Mouse (Mus musculus): ENCODE results near the gene Olfr273. TPM values are rescaled to one million over a fixed set of nuclear protein-coding genes. Genes with fewer than 3 reads are reported as not detected.
"Not testable (repeated sequence)": the region's sequence is repeated elsewhere in the genome, so short reads cannot be mapped to it uniquely, and the experiment has no call there.

The Olfr273 gene
- not detected in 2 replicates for polyA plus RNA-seq (2014; fragmentation: Nextera tagmentation; extraction: Ambion mirVana)

DNA sequence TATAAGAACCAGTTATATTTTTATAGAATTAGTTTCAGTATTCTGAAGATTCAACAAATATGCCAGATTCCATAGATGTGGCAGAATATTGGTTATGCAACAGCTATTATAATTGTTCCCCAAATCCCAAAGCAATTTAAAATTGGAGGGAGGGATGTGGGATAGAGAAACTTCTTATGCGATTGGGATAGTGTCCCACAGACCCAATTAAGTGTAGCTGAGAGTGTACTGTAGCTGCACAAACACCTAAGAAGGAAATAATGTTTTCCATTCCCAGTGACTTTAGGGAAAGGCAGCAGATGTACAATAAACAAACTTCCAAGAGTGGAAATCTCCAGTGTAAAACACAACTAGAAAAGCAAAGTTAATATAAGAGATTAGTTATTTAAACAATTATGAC, at the start of gene Olfr273:
TSS of gene Olfr273 (minus strand) at position 101 of the 400 bp plus-strand sequence.
- no peak for ATAC-seq (ENCODE audit: low FRiP score, low TSS enrichment)
- Histone ChIP-seq H3K4me3 (replicated peaks; ENCODE audit: low read depth, low read length) (no peak within 1 kb of the TSS), H3K27me3 (ENCODE audit: control insufficient read depth, insufficient read depth, low read length) (no peaks in the 10 kb centered on the region), H3K9ac (replicated peaks; ENCODE audit: low read length) (no peak within 1 kb of the TSS), H3K36me3 (ENCODE audit: control insufficient read depth, insufficient read depth, low read length) (no peaks in the 10 kb centered on the region), H3K4me1 (ENCODE audit: control insufficient read depth, insufficient read depth, low read length) (no peaks in the 10 kb centered on the region), H3K9me3 (ENCODE audit: control insufficient read depth, low read length) (no peaks in the 10 kb centered on the region), H3K27ac (replicated peaks; ENCODE audit: low read depth, low read length) (no peak within 1 kb of the TSS), H3K4me2 (ENCODE audit: low read length) (no peak within 1 kb of the TSS)
- 68% methylated on average over 1 of the region's 1 CpGs for WGBS
- DNase-seq, result no peak

DNA sequence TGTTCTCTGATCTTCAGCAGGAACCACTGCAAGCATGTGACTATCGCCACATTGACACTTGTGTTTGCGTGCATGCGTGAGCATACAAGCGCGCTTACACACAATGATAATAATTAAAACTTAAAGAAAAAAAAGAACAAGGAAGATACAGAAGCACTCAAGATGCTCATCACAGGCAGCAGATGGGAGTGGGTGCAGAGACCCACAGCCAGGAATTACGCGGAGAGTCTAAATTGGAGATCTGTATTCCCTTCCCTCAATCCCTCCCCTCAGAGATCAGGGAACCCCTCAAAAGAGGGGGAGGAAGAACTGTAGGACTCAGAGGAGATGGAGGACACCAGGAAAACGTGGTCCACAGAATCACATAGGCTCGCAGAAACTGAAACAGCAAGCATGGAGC, 5.1 kb upstream of the Olfr273 start:
- Histone ChIP-seq H3K36me3 (ENCODE audit: control insufficient read depth, insufficient read depth, low read length) (no peaks in the 10 kb centered on the region), H3K4me2 (ENCODE audit: low read length) (no peak overlapping the region), H3K4me3 (replicated peaks; ENCODE audit: low read depth, low read length) (no peak overlapping the region), H3K4me1 (ENCODE audit: control insufficient read depth, insufficient read depth, low read length) (no peaks in the 10 kb centered on the region), H3K9ac (replicated peaks; ENCODE audit: low read length) (no peak overlapping the region), H3K9me3 (ENCODE audit: control insufficient read depth, low read length) (no peaks in the 10 kb centered on the region), H3K27ac (replicated peaks; ENCODE audit: low read depth, low read length) (no peak overlapping the region), H3K27me3 (ENCODE audit: control insufficient read depth, insufficient read depth, low read length) (no peaks in the 10 kb centered on the region)
- 91% methylated on average over 9 of the region's 9 CpGs for WGBS
- no peak for ATAC-seq (ENCODE audit: low FRiP score, low TSS enrichment)
- DNase-seq, result no peak

DNA sequence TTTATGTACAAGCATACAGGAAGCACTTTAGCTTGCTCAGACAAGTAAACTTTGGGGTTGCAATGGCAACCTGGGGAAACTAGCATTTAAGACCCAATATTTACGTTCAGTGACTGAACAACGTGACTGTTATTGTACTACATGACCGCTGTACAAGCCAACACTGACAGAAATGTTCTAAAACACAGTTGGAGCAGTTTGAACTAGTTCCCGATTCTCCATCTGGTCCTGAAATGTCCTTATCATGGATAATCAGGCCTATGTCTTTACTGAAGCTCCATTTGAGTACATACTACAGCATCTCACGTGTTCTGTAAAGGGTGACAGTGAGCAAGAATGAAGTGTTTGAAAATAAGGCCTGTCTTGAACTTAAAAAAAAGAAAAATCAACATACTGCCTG, 9.4 kb downstream of the Olfr273 start:
- DNase-seq (no peak), ATAC-seq (ENCODE audit: low FRiP score, low TSS enrichment) (no peak)
- no peaks in the 10 kb centered on the region for H3K9me3 ChIP-seq (ENCODE audit: control insufficient read depth, low read length)
- 90% methylated on average over 5 of the region's 5 CpGs for WGBS
- H3K4me2 ChIP-seq (ENCODE audit: low read length), result no peak overlapping the region
- no peak overlapping the region for H3K9ac ChIP-seq (replicated peaks; ENCODE audit: low read length)
- H3K4me1 ChIP-seq (ENCODE audit: control insufficient read depth, insufficient read depth, low read length), result no peaks in the 10 kb centered on the region
- no peaks in the 10 kb centered on the region for H3K27me3 ChIP-seq (ENCODE audit: control insufficient read depth, insufficient read depth, low read length)
- no peak overlapping the region for H3K4me3 ChIP-seq (replicated peaks; ENCODE audit: low read depth, low read length)
- no peak overlapping the region for H3K27ac ChIP-seq (replicated peaks; ENCODE audit: low read depth, low read length)
- no peaks in the 10 kb centered on the region for H3K36me3 ChIP-seq (ENCODE audit: control insufficient read depth, insufficient read depth, low read length)

DNA sequence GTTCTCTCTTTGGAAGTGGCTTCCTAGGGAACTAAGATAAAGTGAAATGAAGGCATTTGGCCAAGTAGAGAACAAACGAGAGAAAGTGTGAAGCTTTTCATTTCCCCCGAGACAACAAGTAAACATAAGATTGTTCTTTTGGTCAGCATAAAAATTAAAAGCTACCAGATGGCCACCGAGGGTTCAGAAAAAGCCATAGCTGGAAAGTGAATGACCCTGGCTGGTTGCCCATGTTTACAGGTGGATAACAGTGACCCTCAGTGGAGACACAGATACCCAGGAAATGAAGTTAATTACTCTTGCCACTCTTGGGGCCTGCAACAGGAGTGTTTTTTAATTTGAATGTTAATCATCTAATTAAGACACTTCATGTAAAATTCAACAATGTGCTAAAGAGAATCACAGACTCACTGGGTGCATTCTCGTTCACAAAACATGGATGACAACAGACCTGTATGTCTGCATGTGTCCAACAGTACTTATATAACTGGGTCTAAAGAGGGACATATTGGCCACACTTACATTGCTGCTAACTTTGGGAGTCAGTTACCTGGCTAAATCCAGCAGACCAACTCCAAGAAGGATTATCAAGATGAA, 9.9 kb downstream of the Olfr273 start:
- Histone ChIP-seq H3K9ac (replicated peaks; ENCODE audit: low read length) (no peak overlapping the region), H3K9me3 (ENCODE audit: control insufficient read depth, low read length) (no peaks in the 10 kb centered on the region), H3K4me1 (ENCODE audit: control insufficient read depth, insufficient read depth, low read length) (no peaks in the 10 kb centered on the region), H3K4me3 (replicated peaks; ENCODE audit: low read depth, low read length) (no peak overlapping the region), H3K4me2 (ENCODE audit: low read length) (no peak overlapping the region), H3K36me3 (ENCODE audit: control insufficient read depth, insufficient read depth, low read length) (no peaks in the 10 kb centered on the region), H3K27me3 (ENCODE audit: control insufficient read depth, insufficient read depth, low read length) (no peaks in the 10 kb centered on the region), H3K27ac (replicated peaks; ENCODE audit: low read depth, low read length) (no peak overlapping the region)
- DNase-seq (peak; percentile 55), ATAC-seq (ENCODE audit: low FRiP score, low TSS enrichment) (no peak)
- WGBS, result 64% methylated on average over 4 of the region's 4 CpGs

DNA sequence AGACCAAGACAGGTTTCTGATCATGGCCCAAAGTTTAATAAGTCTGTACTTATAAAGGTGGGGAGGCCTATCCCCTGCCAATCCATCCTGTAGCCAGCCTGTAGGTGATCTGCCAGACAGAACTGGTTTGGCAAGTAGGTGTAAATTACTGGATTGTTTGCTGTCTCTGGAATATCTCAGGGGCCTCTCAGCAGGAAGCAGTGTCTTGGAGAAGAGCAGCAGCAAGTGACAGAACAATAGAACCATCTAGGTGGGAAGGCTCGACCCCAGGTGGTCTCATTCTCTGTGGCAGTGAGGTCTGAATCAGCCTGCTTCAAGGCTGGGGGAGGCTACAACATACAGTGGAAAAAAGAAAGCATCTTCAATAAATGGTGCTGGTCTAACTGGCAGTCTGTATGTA, 13.6 kb downstream of the Olfr273 start:
- not testable (repeated sequence) for H3K27ac ChIP-seq (replicated peaks; ENCODE audit: low read depth, low read length); H3K36me3 ChIP-seq (ENCODE audit: control insufficient read depth, insufficient read depth, low read length); H3K4me1 ChIP-seq (ENCODE audit: control insufficient read depth, insufficient read depth, low read length); H3K4me2 ChIP-seq (ENCODE audit: low read length); ATAC-seq (ENCODE audit: low FRiP score, low TSS enrichment); H3K9ac ChIP-seq (replicated peaks; ENCODE audit: low read length); H3K9me3 ChIP-seq (ENCODE audit: control insufficient read depth, low read length); H3K4me3 ChIP-seq (replicated peaks; ENCODE audit: low read depth, low read length); DNase-seq; H3K27me3 ChIP-seq (ENCODE audit: control insufficient read depth, insufficient read depth, low read length)
- 31% methylated on average over 1 of the region's 1 CpGs for WGBS

DNA sequence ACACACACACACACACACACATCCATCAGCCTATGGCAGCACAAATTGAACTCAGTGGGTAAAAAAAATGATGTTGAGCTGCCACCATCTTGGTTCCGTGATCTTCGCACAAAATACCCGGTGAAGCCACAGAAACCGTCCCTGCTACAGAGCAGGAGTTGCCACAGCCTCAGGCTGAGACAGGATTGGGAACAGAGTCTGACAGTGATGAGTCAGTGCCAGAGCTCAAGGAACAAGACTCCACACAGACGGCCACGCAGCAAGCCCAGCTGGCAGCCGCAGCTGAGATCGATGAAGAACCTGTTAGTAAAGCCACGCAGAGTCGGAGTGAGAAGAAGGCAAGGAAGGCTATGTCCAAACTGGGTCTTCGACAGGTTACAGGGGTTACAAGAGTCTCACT, 37.7 kb downstream of the Olfr273 start:
- no peak overlapping the region for H3K4me2 ChIP-seq (ENCODE audit: low read length)
- no peaks in the 10 kb centered on the region for H3K4me1 ChIP-seq (ENCODE audit: control insufficient read depth, insufficient read depth, low read length)
- DNase-seq (no peak), ATAC-seq (ENCODE audit: low FRiP score, low TSS enrichment) (no peak)
- no peaks in the 10 kb centered on the region for H3K36me3 ChIP-seq (ENCODE audit: control insufficient read depth, insufficient read depth, low read length)
- no peak overlapping the region for H3K4me3 ChIP-seq (replicated peaks; ENCODE audit: low read depth, low read length)
- 96% methylated on average over 11 of the region's 11 CpGs for WGBS
- H3K27ac ChIP-seq (replicated peaks; ENCODE audit: low read depth, low read length), result no peak overlapping the region
- H3K9me3 ChIP-seq (ENCODE audit: control insufficient read depth, low read length), result no peaks in the 10 kb centered on the region
- H3K9ac ChIP-seq (replicated peaks; ENCODE audit: low read length), result no peak overlapping the region
- no peaks in the 10 kb centered on the region for H3K27me3 ChIP-seq (ENCODE audit: control insufficient read depth, insufficient read depth, low read length)

DNA sequence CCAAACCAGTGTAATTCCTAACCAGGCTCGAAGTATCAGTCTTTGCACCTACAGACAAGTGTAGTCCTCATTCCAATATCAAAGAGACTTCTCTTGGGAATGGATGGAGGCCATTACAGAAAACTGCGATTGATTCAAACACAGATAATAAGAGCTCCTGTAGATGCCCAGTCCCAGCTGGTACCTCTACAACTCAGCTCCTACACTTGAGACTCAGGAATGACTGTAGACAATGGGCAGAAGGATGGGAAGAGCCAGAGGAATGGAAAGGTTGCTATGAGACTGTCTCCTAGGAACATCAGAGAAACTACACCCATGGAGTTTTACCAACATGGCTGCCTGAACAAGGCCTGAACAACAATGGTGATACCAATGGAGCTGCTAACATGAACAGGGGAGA, 44.7 kb downstream of the Olfr273 start, which contains the start of gene Olfr275:
TSS of gene Olfr275 (plus strand) at position 301 of the 400 bp plus-strand sequence.
- 87% methylated on average over 2 of the region's 2 CpGs for WGBS
- ATAC-seq (ENCODE audit: low FRiP score, low TSS enrichment) (no peak), DNase-seq (no peak)
- Histone ChIP-seq H3K27ac (replicated peaks; ENCODE audit: low read depth, low read length) (no peak within 1 kb of the TSS), H3K4me2 (ENCODE audit: low read length) (no peak within 1 kb of the TSS), H3K9me3 (ENCODE audit: control insufficient read depth, low read length) (no peaks in the 10 kb centered on the region), H3K4me1 (ENCODE audit: control insufficient read depth, insufficient read depth, low read length) (no peaks in the 10 kb centered on the region), H3K9ac (replicated peaks; ENCODE audit: low read length) (no peak within 1 kb of the TSS), H3K4me3 (replicated peaks; ENCODE audit: low read depth, low read length) (no peak within 1 kb of the TSS), H3K27me3 (ENCODE audit: control insufficient read depth, insufficient read depth, low read length) (no peaks in the 10 kb centered on the region), H3K36me3 (ENCODE audit: control insufficient read depth, insufficient read depth, low read length) (no peaks in the 10 kb centered on the region)

DNA sequence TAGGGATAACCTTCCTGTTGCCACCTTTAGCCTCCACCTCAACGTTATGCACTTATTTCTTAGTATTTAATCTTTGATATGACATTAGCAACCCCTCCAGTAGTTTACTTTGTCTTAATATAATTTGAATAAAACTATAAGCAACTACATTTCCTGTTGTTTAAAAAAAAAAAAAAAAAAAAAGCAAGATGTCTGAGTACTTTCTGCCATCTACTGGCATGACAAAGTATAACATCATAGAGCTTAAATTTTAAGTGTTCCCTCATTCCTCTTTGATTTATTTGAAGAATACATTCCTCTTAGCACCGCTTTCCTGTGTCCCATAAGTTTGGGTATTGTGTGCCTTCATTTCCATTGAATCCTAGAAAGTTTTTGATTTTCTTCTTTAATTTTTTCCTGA, 47.2 kb downstream of the Olfr273 start:
- no peaks in the 10 kb centered on the region for H3K27me3 ChIP-seq (ENCODE audit: control insufficient read depth, insufficient read depth, low read length)
- no peaks in the 10 kb centered on the region for H3K4me1 ChIP-seq (ENCODE audit: control insufficient read depth, insufficient read depth, low read length)
- no peak overlapping the region for H3K27ac ChIP-seq (replicated peaks; ENCODE audit: low read depth, low read length)
- H3K36me3 ChIP-seq (ENCODE audit: control insufficient read depth, insufficient read depth, low read length), result no peaks in the 10 kb centered on the region
- ATAC-seq (ENCODE audit: low FRiP score, low TSS enrichment) (no peak), DNase-seq (peak; percentile 64)
- H3K4me2 ChIP-seq (ENCODE audit: low read length), result no peak overlapping the region
- no peak overlapping the region for H3K4me3 ChIP-seq (replicated peaks; ENCODE audit: low read depth, low read length)
- H3K9me3 ChIP-seq (ENCODE audit: control insufficient read depth, low read length), result no peaks in the 10 kb centered on the region
- 39% methylated on average over 2 of the region's 2 CpGs for WGBS
- no peak overlapping the region for H3K9ac ChIP-seq (replicated peaks; ENCODE audit: low read length)
